Mouse (Mus musculus): Measurements from ENCODE around the gene Adcyap1r1.

The Adcyap1r1 gene

GRCm38 (mm10) chr6:55502309-55502708 is 50.5 kb downstream of the Adcyap1r1 start:
- DNase-seq (ENCODE audit: low spot score) = no peak

DNA sequence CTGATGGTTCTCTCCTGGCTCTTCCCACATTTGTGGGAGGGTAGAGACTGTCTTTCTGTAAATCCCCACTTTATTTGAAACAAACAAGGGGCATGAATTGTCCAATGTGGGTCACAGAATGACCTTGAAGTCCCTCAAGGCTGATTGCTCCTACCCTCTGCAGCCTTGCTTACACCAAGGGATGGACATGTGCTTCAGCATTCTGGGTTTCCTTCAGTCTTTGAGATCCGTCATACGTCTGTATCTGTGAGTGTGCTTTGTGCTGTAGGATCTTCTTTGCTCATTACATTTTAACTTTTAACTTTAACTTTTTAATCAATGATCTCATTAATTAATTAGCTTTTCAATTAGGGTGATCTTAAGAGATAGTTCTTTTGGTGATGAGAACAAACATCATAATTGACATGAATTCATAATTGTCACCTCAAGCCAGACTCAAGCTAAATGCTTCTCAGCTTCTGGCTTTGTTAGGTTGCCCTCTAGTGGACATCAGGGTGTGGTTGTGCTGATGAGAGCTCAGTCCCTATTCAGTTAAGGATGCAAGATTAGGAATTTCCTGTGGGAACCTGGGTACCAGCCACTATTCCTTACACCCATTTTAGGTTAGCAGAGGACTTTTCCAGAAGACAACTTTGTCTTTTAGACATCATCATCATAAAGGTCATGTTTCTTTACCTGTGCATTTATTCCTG is 53.2 kb downstream of the Adcyap1r1 start:
- no peak for DNase-seq (ENCODE audit: low spot score)

- DNase-seq (ENCODE audit: low spot score) = no peak
Measured at GRCm38 (mm10) chr6:55506519-55506918, 54.7 kb downstream of the Adcyap1r1 start.

DNA sequence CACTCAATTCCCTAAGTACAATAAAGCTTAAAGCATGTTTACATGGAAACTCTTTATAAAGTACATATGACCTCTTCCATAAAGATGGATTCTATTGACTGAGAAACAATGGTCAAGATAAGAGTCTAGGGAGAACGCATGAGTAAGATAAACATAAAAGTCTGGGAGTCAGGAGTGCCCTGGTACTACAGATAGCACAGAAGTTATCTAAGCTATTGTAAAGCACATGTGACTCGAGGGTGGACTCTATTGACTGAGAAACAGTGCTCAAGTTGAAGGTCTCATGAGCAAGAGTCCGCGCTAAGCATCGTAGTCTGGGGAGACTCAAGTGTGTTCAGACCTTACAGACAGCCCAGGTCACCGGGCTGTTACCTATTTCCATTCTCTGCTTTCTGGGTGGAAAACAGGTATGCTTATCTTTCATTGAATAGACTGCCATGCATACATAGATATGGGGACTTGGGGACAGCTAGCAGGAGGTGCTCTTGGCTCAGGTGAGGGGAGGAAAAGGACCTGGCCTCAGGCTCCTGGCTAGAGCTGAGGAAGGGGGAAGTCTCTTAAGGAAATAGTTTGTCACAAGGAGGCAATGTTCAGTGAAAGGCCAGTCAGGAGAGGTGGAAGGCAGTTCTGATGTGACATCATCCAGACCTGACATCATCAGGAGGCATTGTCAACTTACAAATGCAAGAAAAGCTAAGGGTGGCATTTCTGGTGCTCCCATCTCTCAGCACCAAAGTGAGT is 57.5 kb downstream of the Adcyap1r1 start:
- DNase-seq (ENCODE audit: low spot score) = no peak

DNA sequence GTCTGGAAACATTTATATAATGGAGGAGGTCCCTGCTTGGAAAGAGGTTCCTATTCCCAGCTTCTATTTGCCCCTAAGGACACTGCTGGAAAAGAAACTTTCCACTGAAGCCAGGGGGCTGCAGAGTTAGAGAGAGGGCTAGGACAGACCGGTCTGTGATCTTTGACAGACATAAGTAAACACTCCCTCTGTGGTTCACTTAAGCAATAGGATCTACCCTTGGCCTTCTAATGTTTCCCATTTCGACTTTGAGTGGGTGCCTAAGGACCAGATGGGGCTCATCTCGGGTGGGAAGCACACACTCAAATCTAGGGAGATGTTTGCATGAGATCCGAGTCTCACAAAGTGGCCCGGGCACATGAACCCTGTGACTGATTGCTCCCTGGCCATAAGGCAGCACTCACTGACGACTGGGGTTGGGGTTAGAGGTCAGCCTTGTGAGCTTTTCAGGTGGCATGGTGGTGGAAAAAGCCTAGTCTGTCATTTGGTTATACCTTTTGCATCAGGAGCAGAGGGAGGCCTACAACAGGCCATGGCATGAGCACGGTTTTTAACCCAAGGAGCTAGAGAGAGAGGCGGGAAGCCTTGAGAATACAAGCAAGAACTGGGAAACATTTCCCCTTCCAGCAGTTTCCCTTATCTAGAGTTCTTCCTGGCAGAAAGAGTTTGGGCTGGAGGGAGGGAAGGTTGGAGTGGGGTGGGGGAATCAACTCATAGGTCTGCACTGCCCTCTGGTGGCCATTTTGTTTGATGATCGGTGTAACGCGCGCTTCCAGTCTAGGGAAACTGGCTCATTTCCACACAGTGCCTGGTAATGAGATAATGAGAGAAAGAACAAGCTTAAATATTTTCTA is 59.7 kb downstream of the Adcyap1r1 start:
- DNase-seq (ENCODE audit: low spot score) = peak; percentile 46

DNA sequence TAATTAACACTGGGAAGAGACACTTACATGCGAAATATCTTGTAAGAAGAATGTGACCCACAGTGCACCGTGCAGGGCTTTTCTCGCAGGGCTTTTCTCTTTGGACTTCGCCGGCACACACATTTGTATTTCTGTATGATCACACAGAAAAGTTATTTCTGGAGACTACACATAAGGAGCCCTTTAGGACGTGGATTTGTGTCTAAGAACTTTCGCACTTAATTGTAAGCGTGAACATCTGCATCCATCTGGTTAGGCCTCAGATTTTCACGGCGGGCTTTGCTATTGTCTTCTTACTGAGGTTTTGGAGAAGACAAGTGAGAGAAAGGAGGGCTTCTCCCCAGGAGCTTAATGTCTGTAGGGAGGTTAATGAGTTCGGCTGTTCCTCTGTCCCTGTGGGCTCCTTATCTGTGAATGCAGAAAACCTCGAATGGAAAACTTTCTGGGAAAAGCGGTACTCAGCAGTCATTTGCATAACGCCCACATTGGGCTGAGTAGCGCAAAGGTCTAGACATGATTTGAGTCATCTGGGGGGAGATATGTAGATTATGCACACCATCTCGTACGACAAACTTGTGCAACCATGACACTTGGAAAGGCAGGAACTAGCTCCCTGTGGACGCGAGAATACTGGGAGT is 60.4 kb downstream of the Adcyap1r1 start:
- DNase-seq (ENCODE audit: low spot score) = no peak

DNA sequence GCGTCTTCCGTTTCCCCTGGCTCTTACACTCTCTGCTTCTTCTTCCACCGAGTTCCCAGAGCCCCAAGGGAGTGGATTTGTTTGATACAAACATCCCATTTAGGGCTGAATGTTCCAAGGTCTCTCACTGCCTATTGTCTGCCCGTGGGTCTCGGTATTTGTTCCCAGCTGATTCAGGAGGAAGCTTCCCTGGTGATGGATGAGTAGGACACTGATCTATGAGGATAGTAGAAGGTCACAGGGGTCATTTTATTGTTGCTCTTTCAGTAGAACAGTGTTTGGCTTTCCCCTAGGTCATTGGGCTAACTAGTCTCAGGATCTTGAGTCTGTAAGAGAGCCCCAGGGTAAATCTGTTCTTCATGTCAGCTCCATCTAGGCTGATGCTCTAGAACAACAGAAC is 61.7 kb downstream of the Adcyap1r1 start:
- no peak for DNase-seq (ENCODE audit: low spot score)

DNA sequence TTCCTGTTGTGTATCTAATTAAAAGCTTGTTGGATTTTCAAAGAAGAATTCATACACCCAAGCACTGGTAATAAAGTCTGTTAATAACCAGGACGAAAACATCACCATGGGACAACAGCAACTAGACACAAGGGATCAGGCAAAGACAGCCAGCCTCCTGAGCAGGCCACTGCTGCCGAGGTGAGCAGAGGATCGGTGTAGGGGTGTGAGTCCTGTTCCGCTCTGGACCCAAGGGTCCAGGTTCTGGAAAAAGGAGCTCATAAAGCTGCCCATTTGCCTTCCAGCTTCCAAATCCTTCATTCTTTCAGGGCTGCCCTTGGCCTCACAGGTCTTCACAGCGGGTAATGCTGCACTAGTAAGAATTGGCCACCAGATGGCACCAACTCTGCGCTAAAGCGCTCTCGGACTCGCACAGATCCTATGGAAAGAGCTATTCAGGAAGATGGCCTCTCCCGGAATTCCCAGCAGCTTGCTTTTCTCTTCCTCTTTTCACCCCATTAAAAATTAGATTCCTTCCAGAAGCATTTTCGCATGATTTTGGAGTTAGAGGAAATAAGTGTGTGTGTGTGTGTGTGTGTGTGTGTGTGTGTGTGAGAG is 67.9 kb downstream of the Adcyap1r1 start:
- peak; percentile 32 for DNase-seq (ENCODE audit: low spot score)

DNA sequence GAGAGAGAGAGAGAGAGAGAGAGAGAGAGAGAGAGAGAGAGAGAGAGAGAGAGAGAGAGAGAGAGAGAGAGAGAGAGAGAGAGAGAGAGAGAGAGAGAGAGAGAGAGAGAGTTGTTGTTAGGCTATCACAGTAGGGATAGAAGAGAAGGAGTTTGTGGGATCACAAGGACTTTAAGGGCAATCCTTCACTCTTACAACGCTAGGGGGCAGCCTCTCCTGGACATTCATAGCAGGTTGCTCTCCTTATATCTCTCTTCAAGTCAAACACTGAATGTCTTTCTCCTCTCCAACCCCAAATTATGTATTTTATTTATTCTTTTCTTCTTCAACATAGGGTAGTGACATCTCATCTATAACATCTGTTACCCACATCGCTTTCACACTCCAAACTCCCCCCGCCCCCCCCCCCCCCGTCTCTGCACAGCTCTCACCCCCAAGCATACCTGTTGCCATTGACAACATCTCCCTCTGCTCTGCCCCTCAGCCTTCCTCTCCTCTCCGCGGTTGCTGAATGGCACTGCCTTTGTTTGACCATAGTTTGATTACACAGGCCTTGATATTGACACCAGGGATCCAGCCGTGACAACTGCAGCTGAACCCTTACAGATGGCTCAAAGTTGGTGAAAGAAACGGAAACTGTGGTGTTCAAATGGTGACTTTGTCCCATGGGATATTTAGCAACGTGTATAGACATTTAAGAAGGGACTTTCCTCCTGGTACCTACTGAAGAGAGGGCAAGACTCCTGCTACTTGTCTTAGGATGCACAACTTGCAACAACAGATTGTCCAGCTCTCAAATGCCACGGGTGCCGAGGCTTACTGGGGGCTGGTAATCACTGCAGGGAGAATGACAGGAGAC is 68.7 kb downstream of the Adcyap1r1 start:
- no peak for DNase-seq (ENCODE audit: low spot score)

DNA sequence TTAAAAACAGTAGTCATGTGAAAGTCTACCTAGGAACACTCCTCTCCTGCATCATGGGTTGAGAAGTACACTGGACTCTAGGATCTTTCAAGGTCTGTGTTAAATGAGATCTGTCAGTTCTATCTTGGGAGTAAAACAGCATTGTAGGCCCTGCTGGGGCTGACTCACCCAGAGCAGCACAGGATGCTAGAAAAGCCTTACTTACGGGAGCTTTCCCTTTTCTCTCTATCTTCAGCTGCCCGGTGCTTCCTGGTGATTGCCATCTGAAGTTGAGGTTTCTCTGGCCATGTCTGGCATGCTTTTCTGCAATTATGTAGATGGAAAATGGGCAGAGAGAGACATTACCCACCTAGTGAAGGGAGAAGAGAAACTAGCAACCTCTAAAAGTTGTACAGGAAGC is 84.7 kb downstream of the Adcyap1r1 start:
- no peak for DNase-seq (ENCODE audit: low spot score)

- DNase-seq (ENCODE audit: low spot score) = no peak
Measured at GRCm38 (mm10) chr6:55539196-55539595, 87.4 kb downstream of the Adcyap1r1 start.

- DNase-seq (ENCODE audit: low spot score) = no peak
Measured at GRCm38 (mm10) chr6:55542359-55542758, 90.6 kb downstream of the Adcyap1r1 start.

DNA sequence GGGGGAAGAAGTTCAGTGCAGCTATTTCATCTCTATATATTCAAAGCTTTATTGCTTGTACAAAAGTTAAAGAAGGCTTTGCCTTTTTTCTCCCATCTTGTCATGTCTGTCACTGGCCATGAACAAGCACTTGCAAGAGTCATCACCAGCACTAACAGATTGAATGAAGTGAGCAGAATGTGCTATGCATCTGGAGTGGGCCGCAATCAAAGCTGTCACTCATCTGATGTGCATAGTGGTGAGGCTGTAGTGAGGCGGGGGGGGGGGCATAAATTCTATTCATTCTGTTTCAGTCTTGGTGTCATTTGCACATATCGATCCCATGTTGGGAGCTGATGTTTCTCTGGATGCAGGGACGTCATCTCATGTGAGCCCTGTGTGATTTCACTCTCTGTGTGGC is 91.6 kb downstream of the Adcyap1r1 start:
- no peak for DNase-seq (ENCODE audit: low spot score)

DNA sequence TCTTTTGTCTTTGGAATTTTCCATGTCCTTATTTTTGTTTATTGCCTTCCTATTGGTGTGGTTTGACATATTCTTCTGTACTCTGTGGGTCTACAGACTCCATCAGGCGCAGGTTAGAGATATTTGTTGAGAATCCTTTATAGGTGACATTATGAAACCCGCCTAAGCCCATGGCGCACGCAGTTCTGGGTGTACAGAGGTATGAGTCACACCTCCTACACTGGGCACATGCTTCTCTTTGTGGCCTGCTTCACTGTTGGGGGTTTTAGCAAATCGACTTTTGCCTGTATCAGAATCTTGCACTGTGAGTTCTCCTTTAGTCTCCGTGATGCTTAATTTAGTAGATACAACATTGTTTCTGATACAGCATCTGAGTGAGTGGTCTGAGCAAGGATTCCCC is 97.4 kb downstream of the Adcyap1r1 start:
- no peak for DNase-seq (ENCODE audit: low spot score)

GRCm38 (mm10) chr6:55550926-55551325 is 99.1 kb downstream of the Adcyap1r1 start:
- no peak for DNase-seq (ENCODE audit: low spot score)

All from urinary bladder, postnatal 10 days (tissue).